Mouse (Mus musculus) liver, postnatal 0 days (tissue): ENCODE data around the gene Rb1.

Experiments used
- CTCF ChIP-seq: sonication (generic); IDR thresholded peaks from 2 replicates; pipeline ENCODE4 v1.5.1; 2016; ENCODE audit warnings: antibody characterized with exemption, low read depth
- EP300 ChIP-seq: IDR thresholded peaks from 2 replicates; pipeline ENCODE4 v1.6.1; 2016; ENCODE audit warnings: antibody characterized with exemption, low read depth, mild to moderate bottlenecking

DNA sequence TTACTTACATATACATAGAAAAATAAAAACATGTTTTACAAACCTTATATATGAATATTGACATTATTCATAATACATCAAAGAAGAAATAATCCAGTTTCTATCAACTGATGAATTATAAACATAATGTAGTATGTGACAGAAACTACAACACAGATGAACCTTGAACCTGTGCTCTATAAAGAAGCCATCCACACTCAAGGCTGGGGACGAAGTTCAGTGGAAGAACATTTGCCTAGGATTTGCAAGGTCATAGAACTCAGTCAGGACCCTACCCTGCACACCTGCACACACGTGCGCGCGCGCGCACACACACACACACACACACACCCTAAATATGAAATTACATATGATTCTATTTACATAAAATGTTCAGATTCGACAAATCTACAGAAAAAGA lies 115.4 kb downstream of the Rb1 start:
- TF ChIP-seq CTCF (no peak), EP300 (no peak)
